Mouse (Mus musculus): ENCODE measurements around the gene Phc3. TPM values are rescaled to one million over a fixed set of nuclear protein-coding genes. Genes with fewer than 3 reads are reported as not detected.

The Phc3 gene
- polyA plus RNA-seq, 1 experiment from 2014 or later, result 4.4 TPM

DNA sequence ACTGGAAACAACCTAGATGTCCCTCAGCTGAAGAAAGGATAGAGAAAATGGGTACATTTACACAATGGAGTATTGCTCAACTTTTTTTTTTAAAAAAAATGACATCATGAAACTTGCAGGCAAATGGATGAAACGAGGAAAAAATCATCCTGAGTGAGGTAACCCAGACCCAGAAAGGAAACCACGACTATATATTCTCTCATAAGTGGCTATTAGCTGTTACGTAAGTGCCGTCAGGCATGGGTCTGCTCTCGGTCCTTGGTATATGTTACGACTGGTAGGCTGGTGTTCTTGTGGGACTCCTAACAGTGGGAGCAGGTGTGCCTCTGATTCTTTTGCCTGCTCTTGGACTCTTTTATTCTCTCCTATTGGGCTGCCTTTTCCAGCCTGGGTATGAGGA, 12.9 kb downstream of the Phc3 start:
- DNase-seq (ENCODE audit: low spot score) (no peak), ATAC-seq (no peak)
- Histone ChIP-seq H3K9me3 (ENCODE audit: low read length) (no peaks in the 10 kb centered on the region), H3K27me3 (replicated peaks; ENCODE audit: insufficient read depth, low read length) (no peaks in the 10 kb centered on the region), H3K36me3 (ENCODE audit: insufficient read depth, low read length) (peaks cover 16% of the 10 kb centered on the region), H3K4me3 (ENCODE audit: low read depth, low read length) (no peak overlapping the region), H3K27ac (ENCODE audit: low read length) (no peak overlapping the region), H3K4me2 (replicated peaks; ENCODE audit: low read depth, low read length) (no peak overlapping the region), H3K4me1 (ENCODE audit: insufficient read depth, low read depth, low read length) (no peaks in the 10 kb centered on the region), H3K9ac (replicated peaks; ENCODE audit: low read depth) (no peak overlapping the region)
- no peak for TF ChIP-seq EP300 (IDR thresholded peaks at IDR 0.05)
- TF ChIP-seq CTCF (IDR thresholded peaks at IDR 0.05), result no peak
- WGBS, result 65% methylated on average over 6 of the region's 6 CpGs

DNA sequence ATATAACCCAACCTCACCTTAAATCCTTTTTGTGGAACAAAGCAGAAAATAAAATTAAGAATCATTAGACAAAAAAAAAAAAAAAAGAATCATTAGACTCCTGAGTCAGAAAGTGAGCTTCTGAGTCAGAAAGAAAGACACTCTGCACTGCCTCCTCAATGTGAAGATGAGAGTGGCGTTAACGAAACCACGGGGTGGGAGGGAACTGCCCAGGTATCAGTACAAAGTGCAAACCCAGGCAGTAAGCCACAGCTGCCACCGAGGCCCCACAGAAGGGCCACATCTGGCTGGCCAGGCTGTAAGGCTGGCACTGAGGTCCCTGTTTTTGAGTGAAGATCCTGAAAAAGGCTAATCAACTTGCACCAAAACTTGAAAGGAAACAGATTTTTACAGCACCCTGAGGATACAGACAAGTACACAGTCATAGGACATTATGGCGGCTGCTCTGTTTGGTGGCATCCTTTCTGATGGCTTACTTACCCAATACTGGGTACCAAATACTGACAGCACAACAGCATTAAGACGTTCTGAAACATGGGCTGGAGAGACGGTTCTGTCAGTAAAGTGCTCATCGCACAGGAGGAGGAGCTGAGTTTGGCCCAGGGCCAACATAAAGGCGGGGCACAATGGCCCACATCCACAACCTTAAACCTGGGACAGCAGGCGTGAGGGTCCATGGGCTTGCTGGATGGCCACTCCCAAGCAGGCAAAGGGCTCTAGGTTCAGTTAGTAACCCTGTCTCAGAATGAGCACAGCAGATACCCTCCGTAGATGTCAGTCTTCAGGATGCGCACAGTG, 16.7 kb downstream of the Phc3 start:
- no peak overlapping the region for H3K4me2 ChIP-seq (replicated peaks; ENCODE audit: low read depth, low read length)
- DNase-seq (ENCODE audit: low spot score), result no peak
- no peaks in the 10 kb centered on the region for H3K27me3 ChIP-seq (replicated peaks; ENCODE audit: insufficient read depth, low read length)
- ATAC-seq, result no peak
- no peaks in the 10 kb centered on the region for H3K4me1 ChIP-seq (ENCODE audit: insufficient read depth, low read depth, low read length)
- TF ChIP-seq EP300 (IDR thresholded peaks at IDR 0.05), result no peak
- TF ChIP-seq CTCF (IDR thresholded peaks at IDR 0.05), result no peak
- no peaks in the 10 kb centered on the region for H3K9me3 ChIP-seq (ENCODE audit: low read length)
- H3K27ac ChIP-seq (ENCODE audit: low read length), result no peak overlapping the region
- WGBS, result 83% methylated on average over 12 of the region's 12 CpGs
- H3K36me3 ChIP-seq (ENCODE audit: insufficient read depth, low read length), result peaks cover 8% of the 10 kb centered on the region
- no peak overlapping the region for H3K4me3 ChIP-seq (ENCODE audit: low read depth, low read length)
- no peak overlapping the region for H3K9ac ChIP-seq (replicated peaks; ENCODE audit: low read depth)

DNA sequence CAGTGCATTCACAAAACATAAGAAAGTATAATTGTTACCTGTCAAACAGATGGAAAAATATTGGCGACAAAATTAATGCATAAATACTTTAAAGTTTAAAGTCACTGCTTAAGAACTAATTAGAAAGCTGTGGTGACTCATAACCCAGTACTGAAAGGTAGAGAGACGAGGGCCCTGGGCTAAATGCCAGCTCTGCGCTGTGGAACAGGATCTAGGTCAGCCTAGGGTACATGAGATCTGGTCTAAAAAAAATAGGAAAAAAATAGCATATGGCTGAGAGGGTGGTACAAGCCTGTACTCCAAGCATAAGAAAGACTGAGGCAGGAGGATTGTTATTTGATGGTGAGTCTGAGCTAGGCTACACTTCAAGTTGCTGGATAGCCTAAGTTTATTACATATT, 17.6 kb downstream of the Phc3 start:
- Histone ChIP-seq H3K9ac (replicated peaks; ENCODE audit: low read depth) (no peak overlapping the region), H3K4me1 (ENCODE audit: insufficient read depth, low read depth, low read length) (no peaks in the 10 kb centered on the region), H3K9me3 (ENCODE audit: low read length) (no peaks in the 10 kb centered on the region), H3K27me3 (replicated peaks; ENCODE audit: insufficient read depth, low read length) (no peaks in the 10 kb centered on the region), H3K36me3 (ENCODE audit: insufficient read depth, low read length) (peaks cover 3% of the 10 kb centered on the region), H3K27ac (ENCODE audit: low read length) (no peak overlapping the region), H3K4me3 (ENCODE audit: low read depth, low read length) (no peak overlapping the region), H3K4me2 (replicated peaks; ENCODE audit: low read depth, low read length) (no peak overlapping the region)
- WGBS, result 67% methylated on average over 3 of the region's 3 CpGs
- ATAC-seq, result no peak
- TF ChIP-seq CTCF (IDR thresholded peaks at IDR 0.05) (no peak), EP300 (IDR thresholded peaks at IDR 0.05) (no peak)
- DNase-seq (ENCODE audit: low spot score), result peak; percentile 18

DNA sequence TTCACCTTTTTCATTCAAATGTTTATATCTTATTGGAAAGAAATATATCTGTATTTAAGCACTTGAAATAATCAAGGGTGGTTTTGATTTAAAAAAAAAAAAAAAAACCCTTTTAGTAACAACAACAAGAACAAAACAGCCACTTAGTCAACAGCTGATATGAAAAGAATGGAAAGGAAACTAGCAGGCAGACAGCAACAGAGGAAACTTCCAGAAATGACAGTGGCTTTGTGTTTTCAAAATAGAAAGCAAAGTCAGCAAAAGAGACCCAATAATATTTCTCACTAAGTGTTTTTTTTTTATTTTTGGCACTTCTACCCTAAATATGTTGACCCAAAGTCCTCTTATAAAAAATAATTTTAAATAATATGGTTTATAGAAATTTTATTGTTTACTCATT, 34.8 kb downstream of the Phc3 start:
- Histone ChIP-seq H3K27me3 (replicated peaks; ENCODE audit: insufficient read depth, low read length) (no peaks in the 10 kb centered on the region), H3K36me3 (ENCODE audit: insufficient read depth, low read length) (peaks cover 11% of the 10 kb centered on the region; the same call in 1 of the 2 replicates), H3K4me2 (replicated peaks; ENCODE audit: low read depth, low read length) (no peak overlapping the region), H3K9ac (replicated peaks; ENCODE audit: low read depth) (no peak overlapping the region), H3K4me1 (ENCODE audit: insufficient read depth, low read depth, low read length) (no peaks in the 10 kb centered on the region), H3K27ac (ENCODE audit: low read length) (no peak overlapping the region), H3K9me3 (ENCODE audit: low read length) (no peaks in the 10 kb centered on the region), H3K4me3 (ENCODE audit: low read depth, low read length) (no peak overlapping the region)
- DNase-seq (ENCODE audit: low spot score) (no peak), ATAC-seq (no peak)
- TF ChIP-seq EP300 (IDR thresholded peaks at IDR 0.05), result no peak
- no peak for TF ChIP-seq CTCF (IDR thresholded peaks at IDR 0.05)

DNA sequence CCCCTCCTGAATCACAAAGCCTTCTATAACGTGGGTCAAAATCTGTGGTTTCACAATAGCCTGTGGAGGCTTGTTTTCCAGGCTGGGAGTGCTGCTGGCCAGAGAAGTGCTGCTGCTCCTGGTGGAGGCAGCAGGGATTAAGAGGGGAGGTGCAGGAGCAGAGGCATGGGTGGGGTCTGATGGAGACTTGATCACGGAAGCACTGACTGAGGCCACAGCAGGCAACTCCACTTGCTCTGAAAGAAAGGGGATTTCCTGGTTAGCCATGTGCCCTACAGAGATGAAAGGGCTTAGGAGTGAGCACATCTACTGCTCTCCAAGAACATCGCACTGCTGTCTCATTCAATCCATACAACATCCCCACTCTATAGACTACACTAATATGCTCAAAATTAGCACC, 39.4 kb downstream of the Phc3 start:
- H3K4me1 ChIP-seq (ENCODE audit: insufficient read depth, low read depth, low read length), result no peaks in the 10 kb centered on the region
- H3K4me2 ChIP-seq (replicated peaks; ENCODE audit: low read depth, low read length), result no peak overlapping the region
- H3K4me3 ChIP-seq (ENCODE audit: low read depth, low read length), result no peak overlapping the region
- ATAC-seq, result peak; percentile 66
- WGBS, result 51% methylated on average over 3 of the region's 3 CpGs
- no peaks in the 10 kb centered on the region for H3K27me3 ChIP-seq (replicated peaks; ENCODE audit: insufficient read depth, low read length)
- H3K27ac ChIP-seq (ENCODE audit: low read length), result no peak overlapping the region
- TF ChIP-seq EP300 (IDR thresholded peaks at IDR 0.05) (no peak), CTCF (IDR thresholded peaks at IDR 0.05) (peak; percentile 50)
- H3K9ac ChIP-seq (replicated peaks; ENCODE audit: low read depth), result no peak overlapping the region
- no peaks in the 10 kb centered on the region for H3K9me3 ChIP-seq (ENCODE audit: low read length)
- H3K36me3 ChIP-seq (ENCODE audit: insufficient read depth, low read length), result peaks cover 23% of the 10 kb centered on the region; the same call in 1 of the 2 replicates
- peak; percentile 51 for DNase-seq (ENCODE audit: low spot score)

- DNase-seq (ENCODE audit: low spot score) (no peak), ATAC-seq (no peak)
- Histone ChIP-seq H3K36me3 (ENCODE audit: insufficient read depth, low read length) (peaks cover 23% of the 10 kb centered on the region; the same call in 1 of the 2 replicates), H3K27me3 (replicated peaks; ENCODE audit: insufficient read depth, low read length) (no peaks in the 10 kb centered on the region), H3K9ac (replicated peaks; ENCODE audit: low read depth) (no peak overlapping the region), H3K4me1 (ENCODE audit: insufficient read depth, low read depth, low read length) (no peaks in the 10 kb centered on the region), H3K27ac (ENCODE audit: low read length) (no peak overlapping the region), H3K4me2 (replicated peaks; ENCODE audit: low read depth, low read length) (no peak overlapping the region), H3K4me3 (ENCODE audit: low read depth, low read length) (no peak overlapping the region), H3K9me3 (ENCODE audit: low read length) (no peaks in the 10 kb centered on the region)
- 92% methylated on average over 3 of the region's 3 CpGs for WGBS
- TF ChIP-seq EP300 (IDR thresholded peaks at IDR 0.05) (no peak), CTCF (IDR thresholded peaks at IDR 0.05) (no peak)
Observed at GRCm38 (mm10) chr3:30927664-30928063, 41.6 kb downstream of the Phc3 start.

All from lung, postnatal 0 days (tissue).